Mouse (Mus musculus) mesoderm, embryonic 11.5 days (tissue): ENCODE results near the gene Cavin1.

Experiments
- DNase-seq: peaks from one replicate; pipeline ENCODE4 v3.0.0-alpha.2; 2012; ENCODE audit warnings: low read depth, low spot score

The Cavin1 gene

DNA sequence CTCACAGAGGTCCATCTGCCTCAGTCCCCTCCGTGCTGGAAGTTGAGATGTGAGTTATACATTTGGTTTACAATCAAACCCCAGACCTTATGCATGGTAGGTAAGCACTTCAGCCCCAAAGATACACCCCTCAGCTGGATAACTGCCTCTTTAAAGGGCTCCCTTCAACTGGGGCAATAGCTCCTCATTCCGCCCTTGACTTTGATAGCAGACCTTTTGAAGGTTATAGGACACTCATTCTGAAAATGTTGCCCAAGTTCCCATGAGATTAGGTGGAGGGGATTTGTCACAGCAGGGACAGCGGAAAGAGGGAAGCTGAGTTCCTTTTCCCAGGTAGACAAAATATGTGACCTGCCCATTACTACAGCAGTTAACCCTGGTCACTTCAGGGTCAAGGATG is 10.5 kb upstream of the Cavin1 start:
- DNase-seq, result no peak

DNA sequence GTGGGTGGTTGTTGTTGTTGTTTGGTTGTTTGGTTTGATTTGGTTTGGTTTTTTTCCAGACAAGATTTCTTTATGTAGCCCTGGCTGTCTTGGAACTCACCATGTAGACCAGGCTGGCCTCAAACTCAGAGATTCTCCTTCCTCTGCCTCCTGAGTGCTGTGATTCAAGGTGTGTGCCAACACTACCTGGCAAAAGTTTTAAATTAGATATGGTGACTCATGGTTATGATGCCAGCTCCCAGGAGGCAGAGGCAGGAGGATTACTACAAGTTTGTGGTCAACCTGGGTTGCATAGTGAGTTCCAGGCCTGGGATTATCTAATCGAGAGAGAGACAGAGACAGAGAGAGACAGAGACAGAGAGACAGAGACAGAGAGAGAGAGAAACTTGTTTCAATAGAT is 9.8 kb upstream of the Cavin1 start:
- DNase-seq, result no peak

DNA sequence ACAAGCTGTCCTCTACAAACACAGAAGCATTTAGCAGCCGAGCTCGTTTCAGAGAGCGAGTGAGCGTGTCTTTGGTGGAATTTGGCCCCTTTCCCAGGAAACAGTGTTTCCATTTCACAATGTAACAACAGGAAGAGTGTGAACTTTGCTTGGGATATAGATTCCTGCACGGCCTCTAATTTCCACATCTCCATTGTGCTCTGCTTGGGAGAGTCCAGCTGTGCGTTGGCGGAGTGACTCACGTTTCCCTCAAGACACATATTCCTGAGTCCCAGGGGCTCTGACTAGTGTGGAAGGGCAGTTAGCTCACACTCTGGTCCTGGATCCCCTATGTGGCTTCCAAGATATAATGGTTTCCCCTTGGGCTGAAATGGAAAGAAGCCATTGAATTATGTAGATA is 9.2 kb upstream of the Cavin1 start:
- no peak for DNase-seq

DNA sequence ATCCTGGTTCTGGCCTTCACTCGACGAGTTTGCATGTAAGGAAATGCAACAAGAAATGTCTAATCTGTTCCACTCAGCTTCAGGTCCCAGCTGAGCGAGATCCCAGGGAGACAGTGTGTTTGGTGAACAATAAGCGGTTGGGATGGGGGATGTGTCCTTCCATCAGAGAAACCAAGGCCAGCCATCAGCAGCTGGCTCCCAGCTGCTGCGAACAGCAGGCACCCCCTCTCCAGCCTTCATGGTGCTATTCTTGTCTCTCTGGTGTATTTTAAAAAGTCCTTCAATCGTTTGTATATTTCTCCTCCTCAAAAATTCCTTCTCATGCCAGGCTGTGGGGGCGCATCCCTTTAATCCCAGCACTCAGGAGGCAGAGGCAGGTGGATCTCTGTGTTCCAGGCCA is 4.6 kb upstream of the Cavin1 start:
- DNase-seq, result no peak

DNA sequence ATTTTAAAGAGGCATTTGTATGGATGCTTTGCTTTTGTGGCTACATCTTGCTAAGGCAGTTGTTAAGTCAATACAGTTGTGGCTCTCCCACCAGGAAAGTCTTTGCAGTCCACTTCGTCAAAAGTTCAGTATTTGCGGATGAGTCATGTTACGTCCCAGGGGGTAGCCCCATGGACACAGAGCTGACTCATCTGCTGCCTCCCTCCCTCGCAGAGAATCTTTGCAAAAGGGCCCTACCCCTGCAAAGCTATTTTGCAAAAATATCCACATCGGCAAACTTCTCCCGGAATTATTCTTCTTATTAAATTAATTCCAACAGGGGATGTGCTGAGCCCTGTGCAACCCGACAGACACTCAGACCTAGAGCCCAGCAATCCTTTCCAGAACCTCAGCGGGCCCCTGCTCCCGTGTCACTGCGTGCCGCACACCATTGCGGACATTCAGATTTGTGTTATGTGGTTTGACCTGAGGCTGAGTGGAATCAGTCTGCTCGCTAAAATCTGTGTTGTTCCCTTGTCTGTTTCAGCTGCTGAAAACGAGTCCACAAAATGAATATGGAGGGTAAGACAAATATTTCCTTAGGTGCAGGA is 3.8 kb upstream of the Cavin1 start:
- DNase-seq, result no peak

DNA sequence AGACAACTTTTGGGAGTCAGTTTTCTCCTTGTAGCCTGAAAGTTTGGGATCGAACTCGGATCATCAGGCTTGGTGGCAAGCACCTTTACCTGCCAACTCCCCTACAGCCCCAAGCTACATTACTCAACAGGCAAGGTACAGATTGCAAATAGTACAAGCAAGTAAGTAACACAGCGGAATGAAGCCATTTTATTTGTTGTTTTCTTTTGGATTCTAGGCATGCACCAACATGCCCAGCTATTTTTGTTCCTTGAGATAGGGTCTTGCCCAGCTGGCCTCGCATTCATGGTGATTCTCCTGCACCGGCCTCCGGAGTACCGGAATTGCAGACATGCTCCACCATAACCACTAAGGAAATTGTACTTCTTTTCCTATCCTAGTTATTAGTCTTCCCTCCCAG is 2.6 kb upstream of the Cavin1 start:
- no peak for DNase-seq

DNA sequence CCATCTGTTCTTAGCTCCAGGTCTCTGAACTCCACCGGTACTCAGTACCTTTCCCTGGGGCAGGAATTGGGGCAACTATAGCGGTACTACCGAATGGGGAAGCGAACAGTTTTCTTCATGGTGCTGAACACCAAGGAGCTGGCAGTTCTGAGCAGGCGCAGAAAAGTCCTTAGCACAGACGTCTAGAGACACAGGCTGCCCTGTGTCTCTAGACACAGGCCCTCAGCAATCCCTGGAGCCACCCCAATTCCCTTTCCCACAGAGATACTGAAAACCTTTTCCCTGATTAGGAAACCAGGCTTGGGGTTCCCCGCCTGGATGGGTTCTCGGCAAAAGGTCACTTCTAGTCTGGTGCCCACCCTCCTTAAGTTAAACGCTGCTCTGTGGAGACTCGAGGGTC is 768 bp upstream of the Cavin1 start:
- no peak for DNase-seq

DNA sequence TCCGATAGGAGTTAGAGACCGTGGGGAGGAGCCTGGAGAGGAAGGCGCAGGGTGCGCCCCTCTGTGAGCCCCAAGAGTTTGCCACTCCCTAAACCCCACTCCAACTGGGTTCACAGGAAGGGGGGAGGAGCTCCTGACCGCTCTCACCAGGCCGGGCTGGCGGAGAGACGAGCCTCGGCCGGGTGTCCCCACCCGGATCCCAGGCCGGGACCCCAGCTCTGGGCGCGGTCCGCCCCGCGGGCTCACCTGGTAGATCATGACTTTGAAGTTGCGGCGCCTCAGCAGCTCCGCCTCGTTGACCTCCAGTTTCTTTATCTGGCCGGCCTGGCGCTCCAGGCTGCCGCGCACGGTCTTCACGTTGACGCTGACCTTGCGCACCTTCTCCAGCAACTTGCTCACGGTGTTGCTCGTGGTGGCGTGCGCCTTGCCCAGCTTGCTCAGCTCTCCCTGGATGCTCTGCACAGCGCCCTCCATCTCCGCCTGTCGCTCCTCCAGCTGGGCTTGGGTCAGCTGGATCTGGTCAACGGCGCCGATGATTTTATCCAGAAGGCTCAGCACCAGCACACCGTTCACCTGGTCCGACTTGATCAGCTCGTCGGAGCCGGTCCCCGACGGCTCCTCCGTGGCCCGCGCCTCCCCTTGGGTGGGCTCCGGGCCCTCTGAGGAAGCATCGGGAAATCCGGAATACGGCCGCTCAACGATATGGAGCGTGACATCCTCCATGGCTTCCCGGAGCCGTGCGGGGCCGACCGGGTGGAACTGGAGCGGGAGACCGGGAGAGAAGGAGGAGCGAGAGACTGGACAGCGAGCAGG is 737 bp downstream of the Cavin1 start:
- no peak for DNase-seq

DNA sequence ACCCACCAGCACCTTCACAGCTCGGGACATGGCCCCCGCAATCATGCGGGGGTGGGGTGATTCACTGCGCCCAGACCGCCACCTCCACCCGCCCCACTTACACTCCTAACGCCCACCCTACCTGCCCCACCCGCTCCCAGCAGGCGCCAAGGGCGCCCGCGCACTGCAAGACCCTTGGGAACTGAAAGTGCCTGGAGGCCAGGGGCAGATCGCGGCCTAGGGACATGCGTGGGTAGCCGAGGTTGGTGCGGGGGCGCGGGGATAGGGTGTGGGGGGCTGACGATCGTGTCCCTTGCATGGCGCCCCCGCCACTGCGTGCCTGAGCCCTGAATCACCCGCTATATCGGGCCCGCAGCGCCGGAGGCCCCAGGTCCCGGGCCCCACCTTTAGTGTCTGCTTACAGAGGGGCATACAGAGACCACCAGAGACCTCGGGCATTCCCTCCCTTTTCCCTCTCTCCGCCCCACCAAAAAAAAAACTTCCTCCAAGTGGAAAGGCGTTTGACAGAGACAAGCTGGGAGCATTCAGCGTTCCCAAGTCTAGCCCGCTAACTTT is 1.4 kb downstream of the Cavin1 start:
- no peak for DNase-seq

DNA sequence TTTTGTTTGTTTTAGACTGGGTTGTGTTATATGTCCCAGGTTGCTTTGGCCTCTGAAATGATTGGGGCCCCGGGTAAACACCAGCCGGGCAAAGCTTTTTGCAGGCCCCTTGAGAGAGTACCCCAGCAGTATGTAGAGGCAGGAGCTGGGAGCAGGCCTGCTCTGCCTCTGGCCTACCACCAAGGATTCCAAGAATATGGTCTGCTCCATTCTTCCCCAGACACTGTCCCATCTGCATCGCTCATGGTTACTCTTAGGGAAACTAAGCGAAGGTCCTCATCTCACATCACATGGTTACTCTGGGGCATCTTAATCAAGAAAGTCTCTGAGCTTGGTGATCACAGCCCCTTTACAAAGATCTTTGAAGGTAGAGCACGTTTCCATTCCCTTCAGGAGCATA is 2.2 kb downstream of the Cavin1 start:
- no peak for DNase-seq

DNA sequence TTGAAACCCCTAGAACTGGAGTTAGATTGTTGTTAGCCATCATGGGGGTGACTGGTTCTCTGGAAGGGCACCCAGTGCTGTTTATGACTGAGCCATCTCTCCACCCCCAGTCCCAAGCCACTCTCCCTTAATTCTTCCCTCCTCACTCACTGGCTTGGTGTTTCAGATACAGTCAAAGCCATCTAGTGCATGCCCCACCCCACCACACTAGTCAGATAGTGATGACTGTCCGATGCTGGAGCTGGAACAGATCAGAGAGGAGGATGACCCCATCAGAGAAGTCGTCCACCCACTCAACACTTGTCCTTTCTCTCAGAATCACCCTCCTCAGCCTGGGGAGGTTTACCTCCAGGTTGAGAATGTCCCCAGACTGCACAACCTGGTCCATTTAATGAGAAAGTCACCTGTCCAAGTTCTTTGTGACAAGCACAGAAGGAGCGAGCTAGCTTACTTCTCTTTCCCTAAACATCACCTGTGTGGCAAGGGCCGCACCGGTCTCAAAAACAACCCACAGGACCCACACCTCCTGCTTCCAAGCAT is 2.7 kb downstream of the Cavin1 start:
- DNase-seq, result no peak

DNA sequence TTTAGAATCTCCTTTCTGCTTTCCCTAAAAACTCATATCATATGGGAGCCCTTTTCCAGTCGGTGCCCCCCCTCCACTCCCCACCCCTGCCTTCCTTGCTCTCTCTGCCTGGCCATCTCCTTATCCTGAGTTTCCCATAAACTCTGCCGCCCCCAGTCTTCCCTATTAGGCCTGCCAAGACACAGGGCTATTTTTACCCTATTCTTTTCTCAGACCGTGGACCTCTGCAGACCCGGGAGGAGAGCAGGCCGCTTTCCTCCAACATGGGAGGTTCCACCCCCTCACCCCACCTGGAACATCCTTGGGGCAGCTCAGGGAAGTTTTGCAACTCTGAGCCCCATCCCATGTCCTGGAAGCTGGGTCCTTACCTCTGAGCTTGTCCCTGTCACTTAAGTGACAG is 3.3 kb downstream of the Cavin1 start:
- DNase-seq, result no peak

DNA sequence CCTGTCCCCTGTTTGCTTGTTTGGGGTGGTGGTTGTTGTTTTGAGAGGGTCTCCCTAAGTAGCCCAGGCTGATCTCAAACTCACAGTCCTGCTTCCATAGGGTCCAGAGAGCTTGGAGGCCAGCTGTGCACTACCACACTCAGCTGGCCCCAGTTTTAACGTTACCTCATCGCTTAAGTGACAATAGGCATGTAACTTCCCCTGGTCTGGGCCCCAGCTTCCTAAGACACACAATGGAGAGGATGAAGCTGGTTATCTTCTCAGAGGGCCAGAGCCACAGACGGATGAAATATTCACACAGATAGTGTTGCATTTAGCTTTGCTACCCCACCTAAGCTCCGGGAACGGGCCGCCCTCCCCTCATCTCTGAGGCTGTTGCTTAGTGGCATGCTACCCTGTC is 4.9 kb downstream of the Cavin1 start:
- no peak for DNase-seq

DNA sequence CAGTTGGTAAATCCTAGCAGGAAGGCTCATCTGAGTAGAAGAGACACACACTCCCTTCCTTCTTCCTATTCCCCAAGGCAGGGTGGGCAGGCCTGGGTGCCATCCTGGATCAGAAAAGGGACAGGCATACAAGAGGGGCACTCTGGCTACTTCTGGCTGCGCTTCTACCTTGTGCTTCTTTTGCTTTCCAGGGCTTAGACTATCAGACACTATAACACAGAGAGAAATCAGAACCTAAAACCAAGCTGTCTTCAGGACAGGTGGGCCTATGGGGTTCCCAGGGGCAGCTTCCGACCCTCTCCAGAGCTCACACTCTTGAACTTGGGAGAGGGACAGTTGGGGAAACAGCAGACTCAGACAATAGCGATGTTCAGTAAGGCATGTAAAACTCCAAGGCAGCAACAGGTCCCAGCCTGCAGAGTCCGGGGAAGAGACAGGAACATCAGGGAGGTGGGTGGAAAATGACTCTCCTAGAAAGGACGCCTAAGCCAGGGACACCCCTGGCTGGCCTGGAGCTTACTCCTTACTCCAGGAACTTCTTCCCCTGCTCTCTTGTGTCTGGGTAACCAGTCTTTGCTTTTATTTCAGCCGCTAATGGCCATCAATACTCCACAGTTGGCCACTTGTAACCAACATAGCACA is 5.7 kb downstream of the Cavin1 start:
- DNase-seq, result no peak

DNA sequence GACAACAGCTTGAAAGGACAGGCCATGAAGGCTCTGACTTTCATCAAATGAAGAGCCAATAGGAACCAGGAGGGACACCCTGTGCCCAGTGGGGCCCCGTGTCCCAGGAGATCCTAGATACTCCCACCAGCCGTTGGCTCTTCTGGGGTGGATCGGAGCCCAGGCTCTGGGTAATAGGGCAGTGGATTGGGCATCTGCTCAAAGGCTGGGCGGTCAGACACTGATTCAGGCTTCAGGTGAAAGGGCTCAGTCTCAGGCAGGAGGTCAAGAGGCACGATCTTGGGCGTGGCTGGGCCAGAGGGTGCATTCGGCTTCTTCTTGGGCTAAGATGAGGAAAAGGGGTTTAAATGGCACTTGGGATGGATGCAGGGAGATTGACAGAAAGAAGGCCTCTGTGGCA is 6.5 kb downstream of the Cavin1 start:
- DNase-seq, result no peak

DNA sequence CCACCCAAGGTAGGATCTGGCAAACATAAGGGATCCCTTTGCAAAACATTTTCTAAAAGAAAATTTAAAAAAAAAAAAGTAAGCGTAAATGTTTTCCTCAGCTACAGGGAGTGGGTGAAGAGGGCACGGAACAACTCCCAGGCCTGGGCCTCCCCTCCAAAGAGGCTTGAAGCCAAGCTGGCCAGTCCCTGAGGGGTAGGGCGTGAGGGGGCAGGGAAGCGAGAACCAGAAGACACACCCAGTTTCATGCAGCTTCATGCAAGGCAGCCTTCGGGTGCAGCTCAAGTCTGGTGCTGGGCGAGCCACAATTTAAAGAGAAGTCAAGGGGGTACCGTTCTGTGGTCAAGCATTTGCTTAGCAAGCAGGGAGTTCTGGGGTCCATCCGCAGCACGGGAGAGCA is 7.0 kb downstream of the Cavin1 start:
- DNase-seq, result no peak

DNA sequence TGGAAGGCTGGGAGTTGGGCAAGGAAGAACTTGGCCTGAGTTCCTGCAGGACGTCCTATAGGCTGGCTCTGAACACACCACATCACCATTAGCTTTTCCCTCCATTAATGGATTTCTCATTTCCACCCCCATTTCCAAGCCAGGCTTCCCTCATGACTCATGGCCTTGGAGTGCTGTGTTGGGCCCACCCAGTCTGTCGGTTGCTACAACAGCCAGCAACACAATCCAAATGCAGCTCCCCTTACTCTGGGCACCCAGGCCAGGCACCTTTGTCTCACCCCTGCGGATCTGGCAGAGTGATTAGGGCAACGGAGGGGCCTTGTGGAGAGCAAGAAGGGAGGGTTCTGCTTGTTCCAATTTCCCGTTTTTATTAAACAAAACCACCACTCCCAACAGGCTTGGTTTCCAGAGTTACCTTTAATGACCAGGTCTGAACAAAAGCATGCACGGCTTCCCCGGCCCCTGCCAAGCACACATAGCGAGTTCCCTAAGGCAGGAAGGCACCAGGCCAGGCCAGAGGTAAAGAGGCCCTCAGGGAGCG is 8.2 kb downstream of the Cavin1 start:
- no peak for DNase-seq

DNA sequence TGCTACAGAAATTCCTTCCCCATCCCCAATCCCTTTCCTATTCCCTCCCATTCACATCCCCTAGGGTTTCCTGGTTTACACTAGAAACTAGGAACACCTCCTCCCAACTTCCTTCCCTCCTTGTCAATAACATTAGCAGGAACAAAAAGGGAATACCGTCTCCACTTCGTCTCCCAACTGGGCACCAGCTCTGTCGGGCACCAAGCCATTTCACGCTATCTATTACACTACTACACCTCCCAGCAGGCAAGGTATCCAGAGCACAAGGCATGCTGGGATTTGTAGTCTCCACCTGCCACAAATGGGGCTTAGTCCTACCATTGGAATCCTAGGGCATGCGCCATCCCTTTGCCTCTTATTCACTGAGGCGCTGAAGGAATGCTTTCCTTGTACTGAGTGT is 10.1 kb downstream of the Cavin1 start:
- no peak for DNase-seq

DNA sequence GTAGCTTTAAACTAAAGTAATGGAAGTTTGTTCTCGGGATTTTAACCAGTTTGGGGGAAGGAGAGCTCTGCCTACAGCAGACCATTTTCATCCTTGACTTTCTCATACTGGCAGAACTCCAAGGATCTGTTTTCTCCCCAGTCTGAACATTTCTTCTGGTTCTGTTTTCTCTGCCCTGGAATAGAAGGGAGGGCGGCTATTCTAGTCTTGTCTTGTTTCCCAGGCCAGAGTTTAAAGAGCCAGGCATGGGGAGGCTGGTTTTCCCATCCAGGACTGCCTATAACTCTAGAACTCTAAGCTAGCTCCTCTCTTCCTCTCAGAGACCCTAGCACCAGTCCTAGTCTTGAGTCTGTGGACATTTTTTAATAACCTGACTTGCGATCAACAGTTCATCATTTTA is 10.9 kb downstream of the Cavin1 start:
- DNase-seq, result no peak

DNA sequence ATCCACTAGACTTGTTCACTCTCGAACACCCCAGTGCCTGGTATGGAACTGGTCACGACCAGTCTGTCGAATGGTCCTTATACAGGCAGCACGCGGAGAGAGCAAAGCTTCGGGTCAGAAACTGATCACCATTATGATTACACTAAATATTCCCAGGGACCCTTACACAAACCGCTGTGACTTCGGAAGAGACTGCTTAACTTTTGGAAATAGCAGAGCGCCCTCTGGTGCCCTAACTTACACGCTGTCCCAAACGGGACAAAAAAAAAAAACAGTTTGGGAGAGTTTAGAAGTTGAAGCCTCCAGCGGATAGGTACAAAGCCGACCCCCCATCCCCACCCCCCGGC is 11.2 kb downstream of the Cavin1 start:
- peak; percentile 80 for DNase-seq

DNA sequence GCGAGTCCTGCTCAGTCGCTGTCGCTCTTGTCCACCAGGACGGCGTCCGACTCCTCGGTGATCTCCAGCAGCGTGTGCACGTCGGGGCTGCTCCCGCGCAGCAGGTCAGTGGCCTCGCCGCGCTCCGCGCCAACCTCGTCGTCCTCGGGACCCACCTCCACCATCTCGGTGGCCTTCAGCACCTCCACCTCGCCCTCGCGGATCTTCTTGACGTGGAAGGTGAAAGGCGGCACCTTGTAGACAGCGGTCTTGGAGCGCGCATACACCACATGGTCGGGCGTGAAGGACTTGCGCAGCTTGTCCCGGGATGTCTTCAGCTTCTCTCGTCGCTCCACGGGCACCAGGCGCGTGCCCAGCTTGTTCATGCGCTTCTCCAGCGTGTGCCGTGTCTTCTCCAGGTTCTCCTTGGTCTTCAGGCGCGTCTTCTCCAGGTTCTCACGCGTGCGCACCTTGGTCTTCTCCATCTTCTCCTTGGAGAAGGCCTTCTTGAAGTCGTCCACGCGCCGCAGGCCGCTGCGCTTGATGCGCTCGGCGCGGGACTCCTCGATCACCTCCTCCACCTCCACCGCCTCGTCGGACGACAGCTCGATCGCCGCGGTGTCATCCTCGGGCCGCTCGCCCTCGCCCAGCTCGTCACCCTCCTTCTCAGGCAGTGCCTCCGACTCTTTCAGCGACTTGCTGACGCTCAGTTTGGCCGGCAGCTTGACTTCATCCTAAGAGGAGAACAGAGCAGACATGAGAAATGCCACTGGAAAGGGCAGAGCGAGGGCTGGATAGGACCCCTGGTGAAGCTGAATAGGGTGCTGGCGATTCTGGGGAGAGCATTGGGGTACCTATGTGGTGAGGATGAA is 11.8 kb downstream of the Cavin1 start:
- DNase-seq, result no peak
